Mouse (Mus musculus) monocyte, adult 5-6 weeks (primary cell): Measurements from ENCODE around the gene Cnih3. TPM values are rescaled to one million over a fixed set of nuclear protein-coding genes. Genes with fewer than 3 reads are reported as not detected.

ENCODE experiments used
- ATAC-seq: fragments of 153-309, 156-312 bp; replicated peaks from 2 replicates; pipeline ENCODE4 v1.8.0; 2017; ENCODE audit warnings: mild to moderate bottlenecking; ENCODE audit not compliant: low TSS enrichment, insufficient number of reproducible peaks, severe bottlenecking, poor library complexity, low FRiP score
- total RNA-seq: library from RNA; stranded (forward); fragments of 200-1000, 200-491, 200-594 nt; gene quantifications from 3 replicates; pipeline ENCODE4 v1.2.3, GENCODE M21; 2017

Gene Cnih3
- total RNA-seq = 0.53 TPM in 1 of 3 replicates, not detected in the others

DNA sequence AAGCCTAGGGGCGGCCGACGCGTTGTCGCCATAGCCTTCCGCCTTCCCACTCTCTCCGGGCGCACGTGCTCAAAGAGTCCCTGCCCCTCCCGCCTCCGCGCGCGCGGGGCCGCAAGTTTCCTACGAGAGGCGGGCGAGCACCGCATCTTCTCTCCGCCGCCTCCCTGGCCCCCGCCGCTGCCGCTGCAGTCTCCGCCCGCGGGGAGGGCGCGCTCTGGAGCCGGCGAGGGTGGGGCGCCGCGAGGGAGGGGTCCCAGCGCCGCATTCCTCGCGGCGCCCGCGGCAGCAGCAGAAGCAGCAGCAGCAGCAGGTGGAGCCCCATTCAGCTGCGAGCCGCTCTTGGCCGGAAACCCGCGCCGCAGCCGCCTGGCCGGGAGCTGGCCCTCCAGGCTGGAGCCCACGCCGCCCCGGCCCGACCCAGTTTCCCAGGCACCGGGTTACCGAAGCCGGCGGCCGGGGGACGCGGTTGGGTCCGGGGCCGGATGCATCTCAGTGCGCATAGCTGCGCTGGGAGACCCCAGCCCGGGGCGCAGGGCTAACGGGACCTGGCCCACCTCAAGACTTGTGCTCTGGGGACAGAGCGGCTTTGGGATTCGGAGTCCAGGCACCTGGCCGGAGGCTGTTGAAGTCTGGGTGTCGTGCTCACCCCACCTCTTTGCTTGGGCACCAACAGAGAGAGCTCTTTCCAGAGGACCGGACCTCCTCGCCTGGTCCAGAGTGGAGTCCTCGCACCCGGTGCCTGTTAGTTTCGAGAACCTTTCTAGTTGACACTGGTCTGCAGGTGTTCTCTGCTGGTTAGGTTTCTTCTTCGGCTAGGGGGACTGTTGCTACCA is at the start of gene Cnih3:
Cnih3 (plus strand) TSS at position 262 of the 833 bp plus-strand sequence.
- ATAC-seq = no peak

DNA sequence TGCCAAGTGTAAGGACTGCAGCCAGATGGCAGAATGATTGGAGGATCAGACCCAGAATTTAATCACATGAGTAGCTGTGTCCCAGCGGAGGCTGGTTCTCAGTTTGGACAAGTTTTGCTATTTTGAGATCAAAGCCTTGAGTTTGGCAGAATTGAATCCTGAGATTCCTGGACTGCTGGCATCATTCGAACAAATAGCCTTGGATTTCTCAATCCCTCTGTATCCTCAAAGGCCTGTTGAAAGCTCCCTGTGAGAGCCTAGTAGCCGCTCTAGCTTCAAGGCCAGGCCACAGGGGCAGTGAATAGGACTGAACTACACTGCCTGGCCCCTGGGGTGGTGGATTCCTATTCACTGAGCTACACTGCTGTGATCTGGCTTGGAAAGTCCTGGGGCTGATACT is 44.4 kb upstream of the Cnih3 start:
- no peak for ATAC-seq

DNA sequence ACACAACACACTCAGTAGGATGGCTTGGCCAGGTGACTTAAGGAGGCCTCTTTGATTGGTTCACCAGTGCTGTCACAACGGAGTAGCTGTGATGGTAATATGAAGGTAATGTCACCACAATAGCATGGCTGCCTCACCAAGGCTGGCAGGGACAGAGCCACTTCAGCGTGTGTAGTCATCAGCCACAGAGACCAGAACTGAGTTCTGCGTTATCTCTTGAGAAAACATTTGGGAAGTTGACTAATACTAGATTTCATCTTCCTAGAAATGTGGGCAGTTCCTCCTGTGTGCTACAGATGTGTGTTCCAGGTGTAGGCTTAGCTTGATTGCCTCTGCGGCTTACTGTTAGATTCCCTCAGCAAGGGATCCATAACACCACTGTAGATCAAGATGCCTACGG is 41.7 kb upstream of the Cnih3 start:
- ATAC-seq = 0 out of 2 replicates have a peak, but pooled peaks have one; percentile 34

DNA sequence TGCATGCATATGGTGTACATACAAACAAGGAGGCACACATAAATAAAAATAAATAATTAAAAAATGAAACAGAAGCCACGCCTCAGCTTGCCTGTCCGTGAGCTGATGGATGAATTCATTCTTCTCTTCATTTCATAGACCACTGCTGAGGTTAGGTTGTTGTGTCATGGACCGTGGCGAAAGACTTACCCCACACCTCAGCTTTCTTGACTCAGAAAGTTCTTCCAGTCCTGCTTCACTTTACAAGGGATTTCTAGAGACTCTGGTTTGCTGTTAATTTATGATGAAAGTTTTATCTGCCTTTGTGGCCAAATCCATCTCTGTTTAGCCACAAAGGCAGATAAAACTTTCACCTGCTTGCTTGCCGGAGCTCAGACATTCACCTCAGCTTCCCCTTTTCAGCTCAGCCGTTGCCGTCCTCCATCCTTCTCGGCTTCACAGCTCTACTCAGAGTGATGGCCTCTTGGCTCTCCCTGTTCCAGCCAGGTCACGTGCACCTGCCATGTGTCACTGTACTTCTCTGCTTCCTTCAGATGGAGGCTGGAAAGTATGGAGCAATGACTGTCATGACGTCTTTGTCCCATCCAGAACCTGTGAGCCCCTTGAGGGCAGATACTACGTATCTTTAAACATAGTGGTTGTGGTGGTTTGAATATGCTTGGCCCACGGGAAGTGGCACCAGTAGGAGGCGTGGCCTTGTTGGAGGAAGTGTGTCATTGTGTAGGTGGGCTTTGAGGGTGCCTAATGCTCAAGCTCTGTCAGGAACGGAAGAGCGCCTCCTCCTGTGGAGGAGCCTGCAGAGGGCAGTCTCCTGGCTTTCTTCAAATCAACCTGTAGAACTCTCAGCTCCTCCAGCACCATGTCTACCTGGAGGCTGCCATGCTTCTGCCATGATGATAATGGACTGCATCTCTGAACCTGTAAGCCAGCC is 40.0 kb upstream of the Cnih3 start:
- no peak for ATAC-seq

DNA sequence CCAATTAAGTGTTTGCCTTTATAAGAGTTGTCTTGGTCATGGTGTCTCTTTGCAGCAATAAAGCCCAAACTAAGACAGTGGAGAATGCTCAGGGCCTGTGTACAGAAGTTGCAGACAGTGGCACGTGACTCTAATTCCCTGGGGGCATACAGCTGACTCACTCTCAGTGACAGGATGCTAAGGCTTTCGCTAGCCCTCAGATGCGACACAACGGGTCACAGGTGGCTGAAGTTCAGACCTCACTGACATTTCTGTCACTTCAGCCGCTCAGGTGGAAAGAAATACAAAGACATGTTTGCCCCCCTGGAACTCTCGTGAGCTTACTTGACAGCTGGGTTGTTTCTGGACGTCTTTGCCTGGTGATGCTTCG is 39.4 kb upstream of the Cnih3 start:
- no peak for ATAC-seq

DNA sequence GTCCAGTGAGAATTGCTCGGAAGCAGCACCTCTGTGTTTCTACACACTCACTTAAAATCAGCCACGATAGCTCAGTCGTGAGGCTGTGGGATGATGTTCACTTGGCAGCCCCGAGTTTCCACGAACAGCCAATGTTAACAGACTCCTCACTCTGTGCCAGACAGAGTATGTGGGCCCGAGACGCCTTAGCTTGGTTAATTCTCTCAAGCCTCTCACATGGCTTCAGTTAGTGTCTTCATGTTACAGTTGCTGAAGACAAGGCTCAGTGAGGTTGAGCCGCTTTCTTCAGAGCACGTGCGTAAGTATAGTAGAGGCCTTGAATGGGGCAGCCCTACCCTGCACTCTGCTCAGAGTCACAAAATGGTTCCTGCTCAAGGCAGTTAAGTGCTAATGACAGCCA is 38.1 kb upstream of the Cnih3 start:
- no peak for ATAC-seq

DNA sequence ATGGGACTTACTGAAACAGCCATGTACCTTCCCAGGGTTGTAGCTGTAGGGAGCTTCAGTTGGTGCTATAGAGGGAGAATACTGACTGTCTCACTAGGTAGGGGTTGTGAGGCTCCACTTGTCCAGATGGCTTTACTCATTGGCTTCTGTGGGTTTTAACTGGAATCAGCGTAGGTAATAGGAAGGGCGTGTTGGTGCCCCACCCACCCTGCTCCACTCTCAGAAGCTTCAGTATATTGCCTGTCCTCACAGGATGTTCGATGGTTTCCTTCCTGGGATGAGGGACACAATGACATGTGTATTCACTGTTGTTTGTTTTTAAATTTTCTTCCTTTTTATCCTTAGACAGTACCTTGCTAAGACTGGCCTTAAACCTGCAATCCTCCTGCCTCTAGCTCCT is 37.1 kb upstream of the Cnih3 start:
- ATAC-seq = no peak

DNA sequence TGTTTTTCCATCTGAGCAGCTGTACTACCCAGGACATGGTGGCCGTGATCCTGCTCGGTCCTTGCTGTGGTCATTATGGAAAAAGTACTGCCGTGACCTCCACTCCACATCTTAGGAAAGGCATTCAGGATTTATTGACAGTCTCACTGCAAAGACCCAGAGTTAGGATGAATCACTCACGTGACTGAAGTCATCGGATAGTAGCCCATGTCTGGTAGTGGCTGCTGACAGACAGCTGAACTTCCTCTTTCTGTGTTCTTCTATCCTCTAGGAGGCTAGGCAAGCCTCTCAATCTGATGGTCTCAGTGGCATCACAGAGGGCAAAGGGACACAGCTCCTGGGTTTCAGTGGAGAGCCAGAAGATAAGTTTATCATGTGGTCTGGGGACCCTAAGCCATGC is 35.9 kb upstream of the Cnih3 start:
- 0 out of 2 replicates have a peak, but pooled peaks have one; percentile 38 for ATAC-seq

DNA sequence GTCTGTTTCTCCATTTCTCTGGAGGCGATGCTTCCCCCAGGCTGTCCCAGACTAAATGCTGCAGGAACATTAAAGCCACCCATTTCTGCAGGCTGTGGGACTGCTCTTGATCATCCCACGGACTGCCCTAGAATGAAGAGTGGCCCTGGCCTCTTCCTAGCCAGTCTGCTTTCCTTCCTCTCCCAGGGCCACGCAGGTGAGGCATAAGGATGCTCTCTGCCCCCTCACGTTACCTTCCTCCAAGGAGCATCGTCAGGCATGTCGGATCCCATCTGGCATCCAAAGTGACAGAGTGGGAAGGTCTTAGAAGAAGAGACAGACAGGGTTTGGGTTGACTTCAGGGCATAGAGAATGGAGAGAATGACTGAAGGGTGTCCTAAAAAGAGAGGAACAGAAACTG is 33.0 kb upstream of the Cnih3 start:
- no peak for ATAC-seq

DNA sequence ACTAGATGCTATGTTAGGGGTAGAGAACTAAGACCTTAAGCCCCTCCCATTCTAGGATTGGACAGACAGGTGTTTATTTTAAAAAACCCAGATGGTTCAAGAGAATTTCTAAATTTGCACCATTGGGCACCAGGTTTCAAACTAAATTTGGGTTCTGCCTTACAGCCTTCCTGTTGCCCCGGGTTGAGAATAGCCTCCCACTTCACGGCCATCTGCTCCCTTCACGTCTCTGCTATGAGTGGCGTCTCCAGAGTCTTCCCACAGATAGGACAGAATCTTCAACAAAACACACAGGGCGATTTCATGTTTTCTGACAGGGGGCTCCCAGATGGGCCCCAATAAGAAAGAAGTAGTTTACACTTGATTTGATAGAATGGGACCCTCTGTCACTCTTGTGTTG is 31.3 kb upstream of the Cnih3 start:
- ATAC-seq = no peak

DNA sequence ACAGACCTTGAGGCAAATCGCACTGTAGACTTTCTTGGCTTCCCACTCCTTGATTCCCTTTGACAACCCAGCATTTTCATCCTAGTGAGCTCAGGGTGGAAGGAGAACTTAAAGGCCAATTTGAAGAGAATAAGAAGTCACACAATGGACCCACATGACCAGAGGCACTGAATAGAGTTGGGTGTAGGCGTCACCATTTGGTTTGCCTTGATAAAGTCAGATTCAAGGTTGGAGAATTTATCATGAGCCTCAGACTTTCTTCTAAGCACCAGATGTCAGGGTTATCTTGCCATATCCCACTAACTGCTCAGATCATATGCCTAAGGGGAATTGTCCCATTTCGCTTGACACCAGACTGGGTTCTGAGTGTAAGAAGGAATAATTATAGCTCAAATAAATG is 29.3 kb upstream of the Cnih3 start:
- no peak for ATAC-seq

DNA sequence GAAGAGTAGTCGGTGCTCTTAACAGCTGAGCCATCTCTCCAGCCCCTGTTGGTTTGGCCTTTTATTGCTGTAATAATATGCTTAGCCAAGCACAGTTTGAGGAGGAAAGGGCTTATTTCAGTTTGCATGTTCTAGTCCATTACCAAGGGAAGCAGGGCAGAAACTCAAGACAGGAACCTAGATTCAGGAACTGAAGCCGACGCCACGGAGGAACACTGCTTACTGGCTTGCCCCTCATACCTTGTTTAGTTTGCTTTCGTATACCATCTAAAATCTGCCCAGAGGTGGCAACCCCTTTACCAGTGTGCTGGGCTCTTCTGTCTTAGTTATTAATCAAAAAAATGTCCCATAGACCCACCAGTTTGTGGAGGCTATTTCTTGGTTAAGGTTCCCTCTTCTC is 25.3 kb upstream of the Cnih3 start:
- ATAC-seq = no peak

DNA sequence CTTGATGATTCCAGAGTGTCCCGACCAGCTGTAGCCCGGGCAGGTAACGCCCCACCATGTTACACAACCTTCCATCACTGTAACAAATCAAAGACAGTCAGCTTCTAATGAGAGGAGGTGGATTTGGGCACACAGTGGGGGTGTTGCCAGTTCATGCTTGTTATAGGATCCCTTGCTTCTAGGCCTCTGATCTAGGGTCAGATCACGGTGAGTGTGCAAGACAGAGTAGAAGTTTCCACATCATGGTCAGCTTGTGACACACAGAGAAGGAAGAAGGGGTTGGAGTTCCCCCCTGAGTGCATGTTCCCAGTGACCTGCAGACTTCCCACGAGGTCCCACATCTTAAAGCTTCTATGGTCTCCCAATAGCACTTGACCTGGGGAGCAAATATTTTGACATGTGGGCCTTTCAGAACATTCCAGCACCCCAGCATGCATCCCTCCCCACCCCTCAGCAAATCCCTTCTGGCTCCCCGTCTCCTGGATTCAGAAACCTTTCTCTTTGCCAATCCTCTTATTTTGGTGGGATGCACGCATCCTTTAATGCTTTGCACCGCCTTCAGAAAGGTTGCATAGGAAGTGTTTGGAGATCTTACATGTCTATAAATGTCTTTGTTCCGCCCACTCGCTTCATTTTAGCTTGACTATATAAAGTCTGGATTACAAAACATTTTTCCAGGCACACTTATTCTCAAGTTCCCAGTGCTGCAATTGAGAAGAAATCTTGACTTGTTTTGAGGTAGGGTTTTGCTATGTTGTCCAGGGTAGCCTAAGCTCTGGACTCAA is 24.6 kb upstream of the Cnih3 start:
- no peak for ATAC-seq

DNA sequence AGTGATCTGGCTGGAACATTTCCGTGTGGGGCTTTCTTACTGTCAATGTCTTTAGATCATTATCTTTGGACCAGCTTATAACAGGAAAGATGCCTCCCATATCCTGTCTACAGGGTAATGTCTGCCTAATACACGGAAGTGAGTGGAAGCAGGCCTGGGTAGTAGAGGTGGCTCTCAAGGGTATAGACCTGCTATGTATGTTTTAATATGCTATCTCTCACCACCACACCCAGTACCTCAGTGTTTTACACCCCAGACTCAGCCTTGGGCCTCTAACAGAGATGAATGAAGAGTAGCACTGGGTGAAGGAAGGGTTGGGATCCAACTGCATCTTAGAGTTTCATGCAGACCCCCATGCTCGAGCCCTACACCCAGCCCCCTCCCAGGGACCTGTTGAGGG is 23.3 kb upstream of the Cnih3 start:
- ATAC-seq = no peak

DNA sequence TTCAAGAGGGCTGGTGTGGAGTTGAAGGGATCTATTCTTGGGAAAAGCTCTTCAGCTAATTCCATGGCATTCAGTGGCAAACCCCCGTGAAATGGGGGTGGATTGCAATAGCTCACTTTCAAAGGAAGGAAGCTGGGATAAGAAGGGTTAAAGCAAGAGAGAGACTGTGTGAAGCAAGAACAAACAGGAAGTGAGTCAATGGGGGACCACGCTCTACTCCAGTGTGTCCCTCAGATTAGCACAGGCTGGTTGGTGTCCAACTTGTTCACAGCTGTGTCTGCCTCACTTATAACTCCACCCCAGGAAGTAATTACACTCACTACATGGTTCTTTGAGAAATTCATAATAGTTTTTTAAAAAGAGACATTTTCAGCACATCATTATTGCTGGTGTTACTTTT is 19.8 kb upstream of the Cnih3 start:
- peak; percentile 66; the same call in 1 of the 2 replicates for ATAC-seq

DNA sequence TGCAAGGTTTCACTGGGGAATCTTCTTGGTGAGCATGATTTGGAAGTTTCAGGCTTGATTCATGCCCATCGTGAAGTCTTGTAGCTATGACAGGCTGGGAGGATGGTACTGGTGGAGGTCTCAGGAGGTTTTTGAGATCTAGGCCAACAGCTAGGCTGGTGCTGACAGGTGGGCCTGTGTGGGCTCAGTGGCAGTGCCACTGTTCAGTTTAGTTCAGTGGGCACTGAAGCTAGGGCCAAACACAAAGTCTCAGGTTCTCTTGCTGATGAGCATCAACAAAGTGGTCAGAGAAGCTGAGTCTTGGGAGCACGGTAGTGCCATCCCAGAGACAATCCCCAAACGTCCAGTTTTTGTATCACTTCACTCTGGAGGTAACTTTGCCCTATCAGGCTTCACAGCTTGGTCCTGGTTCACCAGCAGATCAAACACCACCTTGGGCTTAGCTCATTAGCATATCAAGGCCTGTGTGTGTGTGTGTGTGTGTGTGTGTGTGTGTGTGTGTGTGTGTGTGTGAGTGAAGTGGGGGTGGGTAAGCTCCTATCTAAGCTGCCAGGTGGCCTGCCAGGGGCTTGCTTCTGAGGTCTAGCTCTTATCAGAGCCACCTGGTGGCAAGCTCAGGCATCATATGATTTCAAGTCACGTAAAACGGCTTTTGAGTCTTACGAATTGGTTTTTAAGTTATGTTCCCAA is 18.0 kb upstream of the Cnih3 start:
- ATAC-seq = no peak

DNA sequence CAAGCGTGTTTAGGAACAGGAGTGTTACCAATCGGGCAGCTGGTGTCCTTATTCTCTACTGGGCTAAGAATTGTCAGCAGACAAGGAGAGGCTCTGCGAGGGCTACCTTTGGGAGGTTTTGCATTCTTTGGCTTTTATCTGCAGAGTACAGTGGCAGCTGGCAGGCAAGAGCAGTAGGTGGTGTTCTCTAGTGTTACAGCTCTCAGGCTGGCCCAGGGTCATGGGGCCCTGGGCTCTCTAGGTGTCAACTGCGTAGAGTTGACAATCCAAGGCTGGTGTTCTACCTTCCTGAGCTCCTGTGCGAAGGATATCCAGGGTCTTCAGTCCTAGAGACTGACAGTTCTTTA is 17.4 kb upstream of the Cnih3 start:
- no peak for ATAC-seq

DNA sequence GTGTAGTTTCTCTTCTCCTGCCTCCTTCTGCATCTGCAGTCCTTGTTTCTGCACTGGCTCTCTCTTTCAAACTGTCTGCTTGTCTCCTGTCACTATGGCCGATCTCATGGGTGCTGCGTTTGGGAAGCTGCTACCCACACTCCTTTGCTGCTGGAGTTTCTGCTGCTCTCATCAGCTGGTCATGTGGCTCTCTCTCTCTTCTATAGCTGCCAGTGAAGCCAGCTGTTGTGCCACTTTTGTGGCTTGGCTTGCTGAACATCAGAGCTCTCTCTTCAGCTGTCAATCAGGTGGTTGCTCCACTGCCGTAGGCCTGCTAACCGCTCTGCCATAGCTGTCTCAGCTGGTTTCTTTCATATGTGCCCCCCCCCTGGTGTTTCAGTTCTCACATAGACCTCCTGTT is 17.0 kb upstream of the Cnih3 start:
- no peak for ATAC-seq

DNA sequence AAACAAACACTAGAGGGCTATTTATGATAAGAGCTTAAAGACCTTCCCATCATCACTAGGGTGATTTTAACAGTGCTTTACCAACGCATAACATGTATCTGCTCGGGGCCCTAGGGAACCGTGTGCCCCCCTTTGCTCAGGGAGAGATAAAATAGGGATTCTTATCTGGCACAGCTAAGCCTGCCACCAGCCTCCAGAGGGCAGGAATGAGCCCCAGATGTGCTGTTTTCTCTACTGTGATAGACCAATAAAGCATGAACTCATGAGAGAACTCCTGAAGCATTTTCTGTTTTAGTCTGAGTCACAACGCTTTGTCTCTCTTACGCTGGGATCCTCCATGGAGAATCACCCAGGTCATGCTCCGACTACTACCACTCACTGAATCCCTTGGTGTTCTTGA is 15.6 kb upstream of the Cnih3 start:
- ATAC-seq = no peak
